Mouse (Mus musculus) forebrain, embryonic 14.5 days (tissue): ENCODE results near the gene Vps26a. TPM values are rescaled to one million over a fixed set of nuclear protein-coding genes. Genes with fewer than 3 reads are reported as not detected.

Experiments
- ATAC-seq: fragments of 200-750 bp; cut with Nextera tagmentation; 2 replicates; pipeline ENCODE4 v1.8.0; 2017; ENCODE audit warnings: mild to moderate bottlenecking, moderate library complexity
- DNase-seq: peaks from one replicate; pipeline ENCODE4 v3.0.0-alpha.2; 2015; ENCODE audit warnings: low spot score
- H3K27ac ChIP-seq: fragments of 300-500 bp; sonication (generic); 2 replicates; pipeline ENCODE4 v1.5.1; 2014; ENCODE audit warnings: low read depth, mild to moderate bottlenecking, control low read depth, low read length, moderate library complexity
- H3K27me3 ChIP-seq: fragments of 300-500 bp; sonication (generic); replicated peaks from 2 replicates; pipeline ENCODE4 v1.6.1; 2014; ENCODE audit warnings: low read length, control low read depth, mixed read lengths; ENCODE audit not compliant: control insufficient read depth, insufficient read depth
- H3K36me3 ChIP-seq: fragments of 300-500 bp; sonication (generic); 2 replicates; pipeline ENCODE4 v1.6.1; 2014; ENCODE audit warnings: low read length, control low read depth; ENCODE audit not compliant: control insufficient read depth, insufficient read depth
- H3K4me1 ChIP-seq: fragments of 300-500 bp; sonication (generic); 2 replicates; pipeline ENCODE4 v1.6.1; 2014; ENCODE audit warnings: antibody characterized with exemption, low read length, control low read depth; ENCODE audit not compliant: control insufficient read depth, insufficient read depth
- H3K4me2 ChIP-seq: fragments of 300-500 bp; sonication (generic); 2 replicates; pipeline ENCODE4 v1.6.1; 2014; ENCODE audit warnings: mild to moderate bottlenecking, control low read depth, low read length
- H3K4me3 ChIP-seq: fragments of 300-500 bp; sonication (generic); 2 replicates; pipeline ENCODE4 v1.5.1; 2014; ENCODE audit warnings: low read depth, low read length, control low read depth
- H3K9ac ChIP-seq: fragments of 300-500 bp; sonication (generic); 2 replicates; pipeline ENCODE4 v1.6.1; 2014; ENCODE audit warnings: mild to moderate bottlenecking, low read length, control low read depth, moderate library complexity
- H3K9me3 ChIP-seq: fragments of 300-500 bp; sonication (generic); replicated peaks from 2 replicates; pipeline ENCODE4 v1.6.1; 2016; ENCODE audit warnings: low read length, control low read depth, mixed read lengths; ENCODE audit not compliant: control insufficient read depth
- WGBS: fragments of 180-500 bp; shearing (Covaris S2); extraction: QIAGEN DNeasy Blood & Tissue Kit; methylation state at CpG from one replicate; pipeline ENCODE4 v1.1.7; 2014; 5-methylcytosine and 5-hydroxymethylcytosine counted together
- polyA plus RNA-seq: library from polyadenylated mRNA; unstranded; fragments of >200 nt; fragmentation: Nextera tagmentation; extraction: Ambion mirVana; gene quantifications from 2 replicates; pipeline ENCODE4 v1.2.1, GENCODE M21; 2014

The Vps26a gene
- polyA plus RNA-seq, 1 experiment from 2014 or later, result 77.8 TPM

DNA sequence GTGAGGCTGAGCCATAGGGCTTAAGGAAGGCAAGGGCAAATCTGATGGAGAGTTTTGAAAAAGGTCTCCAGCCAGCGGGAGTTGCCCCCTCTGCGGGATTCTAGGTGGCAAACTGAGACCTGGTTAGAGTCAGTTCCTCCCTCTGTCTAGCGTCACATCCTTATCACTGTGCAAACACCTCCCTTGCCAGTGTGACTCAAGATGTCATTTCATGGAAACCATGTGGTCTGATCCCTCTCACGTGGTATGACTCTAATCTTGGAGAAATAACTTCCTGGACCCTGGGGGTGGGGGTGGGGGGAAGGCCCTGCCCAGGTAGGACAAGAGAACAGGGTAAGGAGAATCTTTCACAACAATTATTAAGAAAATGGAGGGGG is 73.0 kb downstream of the Vps26a start:
- Histone ChIP-seq H3K27me3 (no peaks in the 10 kb centered on the region), H3K9me3 (no peaks in the 10 kb centered on the region), H3K36me3 (no peaks in the 10 kb centered on the region), H3K4me3 (no peak overlapping the region), H3K9ac (no peak overlapping the region), H3K4me1 (no peaks in the 10 kb centered on the region), H3K27ac (no peak overlapping the region), H3K4me2 (no peak overlapping the region)
- ATAC-seq (no peak), DNase-seq (no peak)
- 52% methylated on average over 4 of the region's 4 CpGs for WGBS

DNA sequence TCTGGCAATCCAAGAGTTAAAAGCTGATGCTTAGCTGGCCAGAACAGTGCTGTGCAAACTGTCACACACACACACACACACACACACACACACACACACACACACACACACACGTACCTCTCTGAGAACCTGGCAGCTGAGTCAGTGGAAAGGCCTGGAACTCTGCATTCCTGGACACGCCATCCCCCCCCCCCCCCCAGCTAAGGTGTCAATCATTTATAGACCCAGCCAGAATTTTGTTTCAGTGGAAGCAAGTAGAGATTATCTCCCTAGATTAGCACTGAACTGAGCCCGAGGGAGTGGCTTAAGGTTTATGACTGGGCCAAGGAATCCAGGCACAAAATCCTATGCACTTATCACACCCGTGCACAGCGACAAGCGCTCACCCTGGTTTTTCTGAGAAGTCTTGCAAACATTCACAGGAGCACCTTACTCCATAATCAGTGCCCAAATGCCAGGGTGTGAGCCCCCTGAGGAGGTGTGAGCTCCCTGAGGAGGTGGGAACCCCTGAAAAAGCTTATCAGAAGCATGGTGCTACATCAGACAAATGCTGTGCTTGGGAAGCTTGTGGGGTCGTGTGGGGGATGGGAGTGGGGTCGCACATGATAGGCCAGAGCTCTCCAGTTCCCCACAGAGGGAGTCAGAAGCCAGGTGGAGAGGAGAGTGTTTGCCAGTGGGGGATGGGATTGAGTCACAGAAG is 73.5 kb downstream of the Vps26a start:
- no peaks in the 10 kb centered on the region for H3K36me3 ChIP-seq
- DNase-seq (no peak), ATAC-seq (no peak)
- no peak overlapping the region for H3K4me2 ChIP-seq
- H3K9me3 ChIP-seq, result no peaks in the 10 kb centered on the region
- H3K27me3 ChIP-seq, result no peaks in the 10 kb centered on the region
- H3K4me3 ChIP-seq, result no peak overlapping the region
- H3K9ac ChIP-seq, result no peak overlapping the region
- H3K27ac ChIP-seq, result no peak overlapping the region
- H3K4me1 ChIP-seq, result no peaks in the 10 kb centered on the region
- WGBS, result 43% methylated on average over 8 of the region's 8 CpGs

DNA sequence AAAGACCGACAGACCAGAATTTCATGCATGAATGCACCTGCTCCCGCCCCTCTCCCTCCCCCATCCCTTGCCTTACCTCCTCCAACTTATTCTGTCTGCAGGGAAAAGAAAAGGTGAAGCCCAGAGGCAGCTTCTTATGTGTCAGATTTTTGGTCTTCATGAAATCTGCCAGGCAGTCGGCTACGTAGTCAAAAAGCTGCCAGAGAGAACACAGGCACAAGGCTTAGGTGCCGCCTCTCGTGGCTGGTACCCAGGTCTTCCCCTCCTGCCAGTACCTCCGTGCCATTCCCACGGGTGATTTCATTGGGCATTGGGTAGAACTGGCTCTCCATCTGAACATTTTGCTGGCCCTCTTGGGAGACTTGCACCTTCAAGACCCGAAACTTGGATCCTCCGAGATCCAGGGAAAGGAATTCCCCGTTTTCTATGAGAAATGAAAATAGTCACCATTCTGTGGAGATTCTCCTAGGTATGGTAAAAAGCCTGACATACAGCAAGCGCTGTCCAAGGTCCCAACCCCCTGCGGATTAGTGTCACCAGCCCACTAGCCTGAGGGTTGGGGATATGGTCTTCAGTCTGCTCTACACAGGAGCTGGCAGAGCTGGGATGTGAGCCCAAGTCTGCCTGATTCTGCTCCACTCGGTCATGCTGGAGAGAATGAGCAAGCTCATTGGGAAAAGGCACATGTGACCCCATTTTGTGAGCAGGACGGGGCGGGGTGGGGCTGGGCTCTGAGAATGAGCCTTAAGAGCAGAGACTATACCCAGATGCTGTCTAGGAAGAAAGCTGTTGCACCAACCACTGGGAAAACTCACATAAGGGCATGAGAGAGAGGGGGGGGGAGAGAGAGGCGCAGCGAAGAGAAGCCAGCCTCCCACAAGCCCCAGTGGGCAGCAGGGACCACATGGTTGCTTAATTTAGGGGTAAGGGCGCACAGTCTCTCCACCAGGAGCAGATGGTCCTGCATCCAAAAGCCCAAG is 74.9 kb downstream of the Vps26a start:
- no peak for ATAC-seq
- Histone ChIP-seq H3K4me2 (no peak overlapping the region), H3K9me3 (no peaks in the 10 kb centered on the region), H3K9ac (no peak overlapping the region), H3K27ac (no peak overlapping the region), H3K4me3 (no peak overlapping the region), H3K4me1 (no peaks in the 10 kb centered on the region), H3K36me3 (no peaks in the 10 kb centered on the region), H3K27me3 (no peaks in the 10 kb centered on the region)
- 64% methylated on average over 19 of the region's 19 CpGs for WGBS
- no peak for DNase-seq

GRCm38 (mm10) chr10:62410943-62411342 is 75.7 kb downstream of the Vps26a start:
- ATAC-seq, result peak; percentile 66; the same call in 1 of the 2 replicates
- Histone ChIP-seq H3K9me3 (no peaks in the 10 kb centered on the region), H3K4me2 (no peak overlapping the region), H3K9ac (no peak overlapping the region), H3K36me3 (no peaks in the 10 kb centered on the region), H3K4me3 (no peak overlapping the region), H3K4me1 (no peaks in the 10 kb centered on the region), H3K27me3 (no peaks in the 10 kb centered on the region), H3K27ac (no peak overlapping the region)
- 9% methylated on average over 5 of the region's 5 CpGs for WGBS
- peak; percentile 69 for DNase-seq

Other genes with a start within 250 kb of the Vps26a start
- not detected in 2 replicates for gene Tacr2, start 234.4 kb downstream of the Vps26a start, polyA plus RNA-seq
- gene Hk1, start 106.9 kb downstream of the Vps26a start, polyA plus RNA-seq, result 31.0 and 48.9 TPM in 2 replicates
- gene Hkdc1, start 64.3 kb downstream of the Vps26a start, polyA plus RNA-seq, result 0.15 and 0.16 TPM in 2 replicates
- 1.1 and 1.4 TPM in 2 replicates for gene 4930507D05Rik, start 37.3 kb downstream of the Vps26a start, polyA plus RNA-seq
- gene Supv3l1, start 37.1 kb downstream of the Vps26a start, polyA plus RNA-seq, result 22.3 and 22.6 TPM in 2 replicates
- 7.5 and 10.3 TPM in 2 replicates for gene Srgn, start 40.6 kb upstream of the Vps26a start, polyA plus RNA-seq
- gene Kif1bp, start 91.7 kb upstream of the Vps26a start, polyA plus RNA-seq, result 74.4 and 74.9 TPM in 2 replicates
- gene Ddx21, start 115.5 kb upstream of the Vps26a start, polyA plus RNA-seq, result 20.6 and 22.5 TPM in 2 replicates
- 93.8 and 118 TPM in 2 replicates for gene Ddx50, start 164.4 kb upstream of the Vps26a start, polyA plus RNA-seq
- gene Stox1, start 239.3 kb upstream of the Vps26a start, polyA plus RNA-seq, result 1.9 and 3.0 TPM in 2 replicates